Mouse (Mus musculus) midbrain, embryonic 12.5 days (tissue): ENCODE data around the gene Pip4k2b. TPM values are rescaled to one million over a fixed set of nuclear protein-coding genes. Genes with fewer than 3 reads are reported as not detected.

Source experiments
- ATAC-seq: fragments of 200-750 bp; cut with Nextera tagmentation; 2 replicates; pipeline ENCODE4 v1.8.0; 2017; ENCODE audit warnings: low read depth, moderate TSS enrichment, moderate library complexity; ENCODE audit not compliant: low FRiP score
- H3K27ac ChIP-seq: fragments of 300-500 bp; sonication (generic); replicated peaks from 2 replicates; pipeline ENCODE4 v1.5.1; 2016; ENCODE audit warnings: mild to moderate bottlenecking
- H3K27me3 ChIP-seq: fragments of 300-500 bp; sonication (generic); 2 replicates; pipeline ENCODE4 v1.6.1; 2016; ENCODE audit warnings: mild to moderate bottlenecking
- H3K36me3 ChIP-seq: fragments of 300-500 bp; sonication (generic); 2 replicates; pipeline ENCODE4 v1.6.1; 2016
- H3K4me1 ChIP-seq: fragments of 300-500 bp; sonication (generic); 2 replicates; pipeline ENCODE4 v1.6.1; 2016
- H3K4me2 ChIP-seq: fragments of 300-500 bp; sonication (generic); replicated peaks from 2 replicates; pipeline ENCODE4 v1.6.1; 2016; ENCODE audit warnings: mild to moderate bottlenecking, moderate library complexity
- H3K4me3 ChIP-seq: fragments of 300-500 bp; sonication (generic); 2 replicates; pipeline ENCODE4 v1.5.1; 2016; ENCODE audit warnings: mild to moderate bottlenecking
- H3K9ac ChIP-seq: fragments of 300-500 bp; sonication (generic); replicated peaks from 2 replicates; pipeline ENCODE4 v1.6.1; 2016; ENCODE audit warnings: mild to moderate bottlenecking, moderate library complexity
- H3K9me3 ChIP-seq: fragments of 300-500 bp; sonication (generic); 2 replicates; pipeline ENCODE4 v1.6.1; 2016; ENCODE audit warnings: mild to moderate bottlenecking
- WGBS: fragments of 180-500 bp; shearing (Covaris S2); methylation state at CpG from one replicate; pipeline ENCODE4 v1.1.7; 2016; 5-methylcytosine and 5-hydroxymethylcytosine counted together
- microRNA-seq: library from miRNA; unstranded; fragments of <30 nt; microRNA quantifications from one replicate; pipeline ENCODE4, GENCODE M21; 2017
- polyA plus RNA-seq: library from polyadenylated mRNA; unstranded; fragments of >200 nt; fragmentation: Nextera tagmentation; extraction: Ambion mirVana; gene quantifications from 2 replicates; pipeline ENCODE4 v1.2.1, GENCODE M21; 2016

Pip4k2b gene
- polyA plus RNA-seq, 1 experiment from 2014 or later, result 2.7 TPM

- H3K27ac ChIP-seq, result no peak overlapping the region
- no peaks in the 10 kb centered on the region for H3K27me3 ChIP-seq
- peaks cover 5% of the 10 kb centered on the region; the same call in 1 of the 2 replicates for H3K9me3 ChIP-seq
- no peak for ATAC-seq
- WGBS, result 30% methylated on average over 6 of the region's 6 CpGs
- no peak overlapping the region for H3K4me2 ChIP-seq
- H3K4me3 ChIP-seq, result no peak overlapping the region
- H3K36me3 ChIP-seq, result peaks cover 91% of the 10 kb centered on the region
- H3K4me1 ChIP-seq, result peaks cover 29% of the 10 kb centered on the region
- H3K9ac ChIP-seq, result no peak overlapping the region
These were observed 74.7 kb downstream of the Pip4k2b start for GRCm38 (mm10) chr11:97669829-97670228.

GRCm38 (mm10) chr11:97669268-97669667, 75.2 kb downstream of the Pip4k2b start:
- Histone ChIP-seq H3K9ac (no peak overlapping the region), H3K27ac (peak overlapping the region; percentile 21; the same call in 1 of the 2 replicates), H3K9me3 (peaks cover 5% of the 10 kb centered on the region; the same call in 1 of the 2 replicates), H3K27me3 (no peaks in the 10 kb centered on the region), H3K4me1 (peaks cover 35% of the 10 kb centered on the region), H3K4me2 (no peak overlapping the region), H3K4me3 (no peak overlapping the region), H3K36me3 (peaks cover 85% of the 10 kb centered on the region)
- 59% methylated on average over 15 of the region's 15 CpGs for WGBS
- ATAC-seq, result no peak

GRCm38 (mm10) chr11:97668160-97668559, 76.3 kb downstream of the Pip4k2b start:
- 91% methylated on average over 7 of the region's 7 CpGs for WGBS
- peaks cover 74% of the 10 kb centered on the region for H3K36me3 ChIP-seq

GRCm38 (mm10) chr11:97666794-97667193, 77.7 kb downstream of the Pip4k2b start:
- Histone ChIP-seq H3K9me3 (peaks cover 5% of the 10 kb centered on the region; the same call in 1 of the 2 replicates), H3K4me2 (no peak overlapping the region), H3K4me3 (no peak overlapping the region), H3K27me3 (peaks cover 9% of the 10 kb centered on the region), H3K36me3 (peaks cover 60% of the 10 kb centered on the region), H3K9ac (no peak overlapping the region), H3K4me1 (peaks cover 50% of the 10 kb centered on the region), H3K27ac (no peak overlapping the region)
- 92% methylated on average over 15 of the region's 15 CpGs for WGBS
- no peak for ATAC-seq

More at GRCm38 (mm10) chr11:97668160-97668559, 76.3 kb downstream of the Pip4k2b start:
- peaks cover 5% of the 10 kb centered on the region; the same call in 1 of the 2 replicates for H3K9me3 ChIP-seq
- H3K27me3 ChIP-seq, result no peaks in the 10 kb centered on the region
- no peak overlapping the region for H3K9ac ChIP-seq
- H3K4me2 ChIP-seq, result no peak overlapping the region
- peaks cover 40% of the 10 kb centered on the region for H3K4me1 ChIP-seq
- H3K27ac ChIP-seq, result no peak overlapping the region
- ATAC-seq, result no peak
- H3K4me3 ChIP-seq, result no peak overlapping the region

GRCm38 (mm10) chr11:97666221-97666620, 78.3 kb downstream of the Pip4k2b start:
- Histone ChIP-seq H3K27me3 (peaks cover 14% of the 10 kb centered on the region), H3K27ac (no peak overlapping the region), H3K4me3 (no peak overlapping the region), H3K36me3 (peaks cover 55% of the 10 kb centered on the region), H3K4me1 (peaks cover 56% of the 10 kb centered on the region), H3K9me3 (peaks cover 5% of the 10 kb centered on the region; the same call in 1 of the 2 replicates), H3K9ac (no peak overlapping the region), H3K4me2 (no peak overlapping the region)
- no peak for ATAC-seq
- WGBS, result 91% methylated on average over 7 of the region's 7 CpGs

- Histone ChIP-seq H3K4me2 (peak overlapping the region; percentile 83; the same call in 1 of the 2 replicates), H3K27me3 (peaks cover 22% of the 10 kb centered on the region), H3K4me1 (peaks cover 61% of the 10 kb centered on the region), H3K4me3 (peak overlapping the region; percentile 97), H3K27ac (0 out of 2 replicates have a peak overlapping the region, but pooled peaks have one; percentile 39), H3K36me3 (peaks cover 47% of the 10 kb centered on the region), H3K9me3 (peaks cover 5% of the 10 kb centered on the region; the same call in 1 of the 2 replicates), H3K9ac (no peak overlapping the region)
- no peak for ATAC-seq
- 90% methylated on average over 13 of the region's 13 CpGs for WGBS
These were observed 79.1 kb downstream of the Pip4k2b start for GRCm38 (mm10) chr11:97665431-97665830.

Small RNA genes within 50 kb of the gene (microRNA-seq; reads per million reads assigned to microRNA genes)
- gene Mir6927, result 1.4 reads per million
- 0.93 reads per million for gene Mir8102

Other genes with a start within 250 kb of the Pip4k2b start
- 0.77 and 0.84 TPM in 2 replicates for gene 4933428G20Rik, start 244.4 kb downstream of the Pip4k2b start, polyA plus RNA-seq
- gene Srcin1, start 168.5 kb downstream of the Pip4k2b start, polyA plus RNA-seq, result 6.5 and 7.3 TPM in 2 replicates
- gene Epop, start 115.0 kb downstream of the Pip4k2b start, polyA plus RNA-seq, result 14.2 and 16.2 TPM in 2 replicates
- 3.0 and 3.2 TPM in 2 replicates for gene Mllt6, start 81.3 kb downstream of the Pip4k2b start, polyA plus RNA-seq
- gene Cisd3, start 58.9 kb downstream of the Pip4k2b start, polyA plus RNA-seq, result 12.4 and 13.5 TPM in 2 replicates
- gene Pcgf2, start 44.2 kb downstream of the Pip4k2b start, polyA plus RNA-seq, result 16.5 and 20.0 TPM in 2 replicates
- gene Psmb3, start 41.3 kb downstream of the Pip4k2b start, polyA plus RNA-seq, result 450 and 456 TPM in 2 replicates
- 22.3 and 24.4 TPM in 2 replicates for gene Cwc25, start 21.9 kb upstream of the Pip4k2b start, polyA plus RNA-seq
- 0.31 and 1.3 TPM in 2 replicates for gene 1700001P01Rik, start 31.2 kb upstream of the Pip4k2b start, polyA plus RNA-seq
- 370 and 378 TPM in 2 replicates for gene Rpl23, start 37.7 kb upstream of the Pip4k2b start, polyA plus RNA-seq
- gene Lasp1, start 54.3 kb upstream of the Pip4k2b start, polyA plus RNA-seq, result 102 and 106 TPM in 2 replicates
- 14.2 and 15.8 TPM in 2 replicates for gene B230217C12Rik, start 96.1 kb upstream of the Pip4k2b start, polyA plus RNA-seq
- gene Fbxo47, start 139.4 kb upstream of the Pip4k2b start, polyA plus RNA-seq, result 0.54 and 0.71 TPM in 2 replicates
- 0.34 and 0.48 TPM in 2 replicates for gene Plxdc1, start 241.7 kb upstream of the Pip4k2b start, polyA plus RNA-seq